Mouse (Mus musculus): ENCODE measurements around the gene Ankub1.
A peak's percentile ranks its signal among the peaks of the same experiment; 100 is the strongest.

Ankub1 gene

GRCm38 (mm10) chr3:57643191-57643590 is 49.4 kb downstream of the Ankub1 start:
- peak; percentile 75 for DNase-seq (ENCODE audit: low read depth, low spot score)

- DNase-seq (ENCODE audit: low read depth, low spot score): no peak
Measured at GRCm38 (mm10) chr3:57637596-57637995, 55.0 kb downstream of the Ankub1 start.

DNA sequence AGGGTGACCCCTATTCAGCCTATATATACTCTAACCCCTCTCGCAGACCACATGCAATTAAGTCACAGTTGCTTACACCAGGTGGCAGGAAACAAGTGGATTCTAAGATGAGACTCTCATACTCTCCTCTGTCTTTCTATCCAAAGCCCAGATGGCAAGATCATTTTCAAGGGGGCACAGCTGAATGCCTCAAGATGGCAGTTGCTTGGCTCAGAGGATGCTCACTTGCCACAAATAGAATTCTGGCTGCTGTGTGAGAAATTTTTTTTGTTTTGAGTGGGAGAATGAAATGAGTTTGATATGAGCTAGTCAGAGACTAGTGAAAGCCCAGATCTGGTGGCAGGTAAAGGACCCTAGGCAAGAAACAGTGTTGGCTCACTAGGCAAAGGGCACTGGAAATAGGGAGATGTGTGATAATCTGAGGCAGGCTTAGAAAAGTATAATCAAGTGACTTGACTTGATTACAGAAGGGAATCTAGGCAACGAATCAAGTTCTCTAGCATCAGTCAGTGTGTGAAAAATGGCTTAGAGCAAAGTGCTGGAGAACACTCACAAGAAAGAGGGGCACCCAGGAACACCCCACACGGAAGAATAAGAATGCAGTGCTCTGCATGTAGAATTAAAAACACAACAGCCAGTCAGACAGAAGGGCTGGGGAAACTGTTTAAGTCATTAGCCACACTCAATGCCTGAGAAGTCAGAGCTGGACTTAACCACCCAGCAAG is 57.7 kb downstream of the Ankub1 start:
- no peak for DNase-seq (ENCODE audit: low read depth, low spot score)

DNA sequence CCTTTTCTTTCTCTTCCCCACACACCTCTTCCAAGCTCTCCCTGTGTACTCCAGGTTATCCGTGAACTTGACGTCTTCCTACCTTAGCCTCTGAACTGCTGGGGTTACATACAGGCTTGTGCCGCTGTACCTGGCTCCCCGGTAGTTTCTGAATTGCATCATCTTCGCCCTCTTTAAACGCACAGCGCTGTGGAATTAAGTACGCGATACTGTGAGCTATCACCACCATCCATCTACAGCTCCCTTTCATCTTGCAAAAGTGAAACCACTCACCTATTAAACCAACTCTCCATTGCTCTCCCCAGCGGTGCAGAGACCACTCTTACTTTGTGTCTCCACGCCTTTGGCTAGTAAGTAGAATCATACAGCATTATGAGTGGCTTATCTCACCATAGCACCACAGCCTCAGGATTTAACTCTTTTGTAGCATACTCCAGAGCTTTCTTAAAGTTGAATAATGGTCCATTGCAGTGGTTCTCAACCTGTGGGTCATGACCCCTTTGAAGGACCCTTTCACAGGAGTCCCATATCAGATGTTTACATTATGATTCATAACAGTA is 65.6 kb downstream of the Ankub1 start:
- DNase-seq (ENCODE audit: low read depth, low spot score): no peak

DNA sequence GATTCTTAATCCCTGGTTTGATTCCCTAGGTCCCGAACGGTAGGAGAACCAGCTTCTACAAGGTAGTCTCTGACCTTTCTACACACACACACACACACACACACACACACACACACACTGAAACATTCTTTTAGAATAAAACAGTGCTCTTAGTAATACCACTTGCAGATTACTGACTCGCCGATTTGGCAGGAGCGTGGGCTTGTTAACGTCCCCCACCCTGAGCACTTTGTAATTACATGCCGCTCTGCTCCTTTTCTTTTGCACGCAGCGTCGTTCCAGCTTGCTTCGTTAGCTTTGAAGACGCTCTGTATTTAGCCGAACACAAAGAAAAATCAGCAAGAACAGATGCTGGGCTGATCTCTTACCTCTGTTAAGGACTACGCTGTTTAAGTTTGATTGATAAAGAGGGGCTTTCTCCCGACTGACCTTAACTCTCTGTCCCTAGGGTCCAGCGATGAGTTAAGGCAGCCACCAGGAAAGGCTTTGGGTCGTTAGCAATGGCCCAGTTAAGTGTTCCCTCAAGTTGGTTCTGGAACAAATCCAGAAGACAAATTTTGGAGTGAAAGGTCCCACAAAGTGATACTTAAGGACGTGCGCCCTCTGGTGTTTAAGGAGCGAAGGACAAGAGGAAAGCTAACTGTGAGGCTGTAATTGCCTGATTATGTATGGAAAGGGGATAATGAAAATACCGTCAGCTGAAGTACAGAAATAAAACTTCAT is 67.2 kb downstream of the Ankub1 start:
- peak; percentile 87 for DNase-seq (ENCODE audit: low read depth, low spot score)

GRCm38 (mm10) chr3:57619718-57620117 is 72.9 kb downstream of the Ankub1 start:
- DNase-seq (ENCODE audit: low read depth, low spot score): peak; percentile 46

GRCm38 (mm10) chr3:57615652-57616051 is 76.9 kb downstream of the Ankub1 start:
- no peak for DNase-seq (ENCODE audit: low read depth, low spot score)

DNA sequence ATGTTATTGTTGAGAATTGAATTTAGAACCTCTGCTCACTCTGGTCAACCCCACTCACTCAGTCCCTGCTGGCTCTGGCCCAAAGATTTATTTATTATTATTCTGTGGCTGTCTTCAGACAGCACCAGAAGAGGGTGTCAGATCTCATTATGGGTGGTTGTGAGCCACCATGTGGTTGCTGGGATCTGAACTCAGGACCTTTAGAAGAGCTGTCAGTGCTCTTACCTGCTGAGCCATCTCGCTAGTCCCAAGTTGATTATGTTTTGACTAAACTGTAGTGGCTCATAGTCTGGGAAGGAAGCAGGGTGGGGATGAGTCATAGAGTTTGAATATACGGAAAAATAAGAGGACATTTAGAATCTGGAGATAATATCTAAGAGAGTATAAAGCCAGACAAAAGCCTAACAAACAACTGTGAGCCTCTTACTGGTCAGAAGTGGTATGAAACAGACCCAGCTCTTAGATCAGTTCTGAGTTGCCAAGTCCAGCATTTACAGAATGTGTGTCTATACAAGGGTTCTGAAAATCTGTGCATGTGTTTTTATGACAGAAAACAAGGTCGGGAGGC is 80.1 kb downstream of the Ankub1 start:
- DNase-seq (ENCODE audit: low read depth, low spot score): no peak

- peak; percentile 61 for DNase-seq (ENCODE audit: low read depth, low spot score)
Measured at GRCm38 (mm10) chr3:57611776-57612175, 80.8 kb downstream of the Ankub1 start.

Data from R1 (cell line).